Mouse (Mus musculus) urinary bladder, postnatal 25 days (tissue): ENCODE data around the gene Ano3.

Source experiments
- DNase-seq: peaks from one replicate; pipeline ENCODE4 v3.0.0; 2022; ENCODE audit warnings: low spot score

Ano3 gene

GRCm38 (mm10) chr2:110806302-110807093 is 144.2 kb downstream of the Ano3 start:
- DNase-seq: no peak

GRCm38 (mm10) chr2:110795928-110796327 is 154.8 kb downstream of the Ano3 start:
- no peak for DNase-seq

- no peak for DNase-seq
These were observed 155.3 kb downstream of the Ano3 start for GRCm38 (mm10) chr2:110795433-110795832.

- no peak for DNase-seq
These were observed 163.3 kb downstream of the Ano3 start for GRCm38 (mm10) chr2:110787396-110787795.

GRCm38 (mm10) chr2:110759434-110759833 is 191.3 kb downstream of the Ano3 start:
- DNase-seq: no peak

GRCm38 (mm10) chr2:110757556-110757955 is 193.2 kb downstream of the Ano3 start:
- no peak for DNase-seq

GRCm38 (mm10) chr2:110740493-110740892 is 210.2 kb downstream of the Ano3 start:
- DNase-seq: no peak

GRCm38 (mm10) chr2:110739781-110740180 is 210.9 kb downstream of the Ano3 start:
- no peak for DNase-seq

GRCm38 (mm10) chr2:110737981-110738380 is 212.7 kb downstream of the Ano3 start:
- DNase-seq: no peak

GRCm38 (mm10) chr2:110737236-110737635 is 213.5 kb downstream of the Ano3 start:
- no peak for DNase-seq

GRCm38 (mm10) chr2:110726106-110726505 is 224.6 kb downstream of the Ano3 start:
- no peak for DNase-seq

- no peak for DNase-seq
These were observed 228.5 kb downstream of the Ano3 start for GRCm38 (mm10) chr2:110722208-110722607.

GRCm38 (mm10) chr2:110721290-110721753 is 229.4 kb downstream of the Ano3 start, which contains the start of gene Muc15:
Muc15 (plus strand) TSS chr2:110721340.
- no peak for DNase-seq

GRCm38 (mm10) chr2:110719051-110719450 is 231.7 kb downstream of the Ano3 start:
- no peak for DNase-seq

GRCm38 (mm10) chr2:110710055-110710720 is 240.5 kb downstream of the Ano3 start:
- DNase-seq: peak; percentile 18

- DNase-seq: no peak
These were observed 241.3 kb downstream of the Ano3 start for GRCm38 (mm10) chr2:110709436-110709835.

GRCm38 (mm10) chr2:110671071-110671624 is 279.6 kb downstream of the Ano3 start:
- no peak for DNase-seq

- DNase-seq: no peak
These were observed 287.4 kb downstream of the Ano3 start for GRCm38 (mm10) chr2:110663329-110663728.

GRCm38 (mm10) chr2:110644846-110645245 is 305.9 kb downstream of the Ano3 start:
- no peak for DNase-seq

- DNase-seq: no peak
These were observed 306.4 kb downstream of the Ano3 start for GRCm38 (mm10) chr2:110644358-110644757.
